Mouse (Mus musculus) v-Abl transformed pro-B cells (cell line): ENCODE measurements around the gene Olfr1381.
"Not testable (repeated sequence)": the region's sequence is repeated elsewhere in the genome, so short reads cannot be mapped to it uniquely, and the experiment has no call there.

Source experiments
- in situ Hi-C, 2 experiments: fragments of 400-800 bp; cut with MboI; formaldehyde crosslinking; loops; one replicate each; pipeline ENCODE4 v1.15.1; 2025; ENCODE audit not compliant: unreplicated experiment in 2 of 2

Olfr1381 gene

DNA sequence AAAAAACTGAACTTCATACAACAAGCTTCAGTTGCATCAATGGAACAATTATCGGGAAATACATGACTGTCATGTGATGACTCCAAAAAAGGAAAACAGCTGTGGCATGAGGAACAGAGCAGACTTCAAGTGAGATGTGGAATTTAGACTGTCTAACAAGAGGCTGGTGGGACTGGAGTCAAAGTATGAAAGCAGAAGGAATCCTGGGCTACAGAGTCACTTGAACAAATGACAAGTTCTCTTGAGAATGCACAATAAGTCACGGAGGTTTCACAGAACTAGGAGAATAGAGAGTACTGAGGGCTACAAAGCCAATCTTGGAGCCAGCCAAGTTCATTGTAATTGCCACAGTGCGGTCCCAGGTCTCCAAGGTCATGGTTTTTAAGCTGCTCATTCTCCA is at the start of gene Olfr1381:
Gene Olfr1381, plus strand, starts transcription at position 301 of the 400 bp plus-strand sequence.
- in situ Hi-C loops, result not testable (repeated sequence)

DNA sequence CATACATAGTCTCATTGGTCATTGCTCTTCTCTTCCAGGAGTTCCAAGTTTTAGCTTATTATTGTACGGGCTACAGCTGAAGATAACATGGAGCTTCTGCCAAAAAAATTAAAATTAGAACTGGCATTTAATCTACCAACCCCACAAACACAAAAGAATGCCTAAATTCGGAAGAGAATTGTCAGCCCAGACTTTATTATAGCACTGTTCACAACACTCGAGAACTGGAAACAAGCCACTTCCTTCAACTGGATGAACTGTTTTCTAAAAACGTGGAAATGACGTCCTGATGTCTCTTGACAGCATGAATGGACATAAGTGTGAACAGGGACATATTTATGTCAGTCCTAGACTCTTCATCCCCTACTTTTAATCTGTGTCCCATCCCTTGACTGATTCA is 25.2 kb upstream of the Olfr1381 start:
- in situ Hi-C loops, result no loop called here

DNA sequence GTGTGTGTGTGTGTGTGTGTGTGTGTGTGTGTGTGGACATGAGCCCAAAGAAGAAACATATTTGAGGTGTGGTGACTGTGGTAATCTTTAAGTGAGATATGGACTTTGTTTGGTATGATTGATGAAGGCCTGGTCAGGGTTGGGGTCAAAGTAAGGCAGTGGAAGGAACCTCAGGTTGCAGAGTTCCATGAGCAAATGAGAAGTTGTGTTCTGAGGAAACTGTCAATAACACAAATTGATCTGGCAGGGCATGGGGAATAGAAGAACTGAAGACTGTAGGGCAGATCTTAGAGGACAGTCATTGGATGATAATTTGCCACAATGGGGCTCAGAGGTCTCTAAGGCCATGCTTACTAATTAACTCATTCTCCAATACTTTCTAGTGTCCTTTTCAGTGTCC is 23.9 kb upstream of the Olfr1381 start, which contains the start of gene Olfr1383:
Gene Olfr1383, plus strand, starts transcription at position 301 of the 400 bp plus-strand sequence.
- in situ Hi-C loops, result no loop called here

DNA sequence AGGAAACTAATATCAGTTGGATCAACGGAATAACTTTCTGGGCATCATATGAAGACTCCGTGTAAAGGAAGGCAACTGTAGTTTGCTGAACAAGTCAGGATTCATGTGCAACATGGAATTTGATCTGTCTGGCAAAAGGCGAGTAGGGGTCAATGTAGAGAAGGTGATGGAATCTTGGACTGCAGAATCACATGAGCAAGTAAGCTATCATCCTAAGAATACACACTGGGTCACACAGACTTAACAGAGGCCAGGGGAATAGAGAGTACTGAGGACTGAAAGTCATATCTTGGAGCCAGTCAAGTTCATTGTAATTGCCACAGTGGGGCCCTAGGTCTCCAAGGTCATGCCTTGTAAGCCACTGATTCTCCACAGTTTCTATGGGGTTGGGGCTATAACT is 15.3 kb upstream of the Olfr1381 start, which contains the start of gene Olfr1382:
Gene Olfr1382, plus strand, starts transcription at position 301 of the 400 bp plus-strand sequence.
- in situ Hi-C loops, result no loop called here

DNA sequence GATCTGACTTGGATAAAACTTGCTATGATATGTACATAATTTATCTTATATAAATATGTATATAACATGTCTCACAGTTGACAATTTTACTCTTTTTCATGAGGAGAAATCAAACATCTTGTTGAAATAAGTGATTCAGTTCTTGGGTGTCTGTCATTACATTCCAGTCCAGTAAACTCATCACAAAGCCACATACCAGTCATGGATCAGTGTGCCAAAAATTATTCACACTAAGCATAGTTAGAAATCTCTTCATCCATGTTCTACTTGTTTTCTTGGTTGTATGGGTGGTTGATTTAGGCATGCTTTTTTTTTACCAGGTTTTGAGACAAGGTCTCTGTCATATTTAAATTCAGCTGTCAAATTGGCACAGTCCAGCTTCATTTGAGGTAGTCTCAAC is 10.5 kb upstream of the Olfr1381 start:
- in situ Hi-C loops, result no loop called here

GRCm38 (mm10) chr11:49536631-49537030 is 6.6 kb upstream of the Olfr1381 start:
- in situ Hi-C loops, result not testable (repeated sequence)

DNA sequence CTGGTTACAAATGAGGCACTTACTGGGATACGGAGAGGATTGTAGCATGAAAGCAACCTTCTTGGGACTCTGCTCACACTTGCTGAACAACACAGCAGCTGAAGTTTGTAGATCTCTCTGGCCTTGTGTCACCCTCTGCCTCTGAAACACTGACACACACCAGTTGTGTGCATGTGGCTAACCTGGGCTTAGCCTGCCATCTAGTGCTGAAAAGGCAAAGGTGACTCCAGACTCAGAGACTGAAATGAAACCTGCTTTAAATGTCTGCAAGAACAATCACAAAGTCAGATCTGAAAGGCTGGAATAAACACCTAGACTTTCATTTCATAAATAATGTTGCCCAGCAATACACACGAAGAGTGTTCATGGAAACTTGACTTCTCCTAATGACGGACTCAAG is 10.8 kb downstream of the Olfr1381 start:
- in situ Hi-C loops, result not testable (repeated sequence)

DNA sequence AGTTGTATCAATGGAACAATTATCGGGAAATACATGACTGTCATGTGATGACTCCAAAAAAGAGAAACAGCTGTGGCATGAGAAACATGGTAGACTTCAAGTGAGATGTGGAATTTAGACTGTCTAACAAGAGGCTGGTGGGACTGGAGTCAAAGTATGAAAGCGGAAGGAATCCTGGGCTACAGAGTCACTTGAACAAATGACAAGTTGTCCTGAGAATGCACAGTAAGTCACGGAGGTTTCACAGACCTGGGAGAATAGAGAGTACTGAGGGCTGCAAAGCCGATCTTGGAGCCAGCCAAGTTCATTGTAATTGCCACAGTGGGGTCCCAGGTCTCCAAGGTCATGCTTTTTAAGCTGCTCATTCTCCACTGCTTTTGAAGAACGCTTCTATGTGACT is 13.3 kb downstream of the Olfr1381 start, which contains the start of gene Olfr1380:
Gene Olfr1380, plus strand, starts transcription at position 301 of the 400 bp plus-strand sequence.
- in situ Hi-C loops, result not testable (repeated sequence)

- in situ Hi-C loops, result not testable (repeated sequence)
Measured at GRCm38 (mm10) chr11:49575054-49575453, 31.8 kb downstream of the Olfr1381 start.

DNA sequence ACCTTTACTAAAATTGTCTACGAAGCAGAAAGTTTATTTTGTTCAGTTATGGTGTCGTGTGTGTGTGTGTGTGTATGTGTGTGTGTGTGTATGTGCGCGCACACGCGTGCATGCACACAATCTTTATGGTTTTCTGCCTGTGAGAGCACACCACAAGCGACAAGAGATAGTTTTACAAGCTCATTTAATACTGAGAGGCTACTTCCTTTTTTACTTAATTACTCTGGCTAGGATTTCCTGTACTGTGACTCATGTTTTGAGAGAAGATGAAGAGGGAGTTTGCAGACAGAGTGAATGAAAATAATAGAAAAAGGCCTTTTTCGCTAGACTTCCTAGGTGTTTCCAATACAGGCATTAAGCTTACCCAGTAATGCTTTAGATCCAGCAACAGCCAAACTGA is 37.2 kb downstream of the Olfr1381 start:
- in situ Hi-C loops, result not testable (repeated sequence)

- in situ Hi-C loops, result no loop called here
Measured at GRCm38 (mm10) chr11:49590213-49590612, 47.0 kb downstream of the Olfr1381 start.

- in situ Hi-C loops, result not testable (repeated sequence)
Measured at GRCm38 (mm10) chr11:49597149-49597548, 53.9 kb downstream of the Olfr1381 start.
